Comparison of ENCODE assay signal across 12 mouse cellular contexts in genomic region chr15:12732613-12733012, GRCm38 (mm10).
"Had no signal": no experiment of that assay in that cellular context is flagged by ENCODE, and none has a peak within 500 bp of the region (broad histone marks: within the 10 kb centered on the region; RNA-seq: fewer than 3 reads in every experiment).

No protein-coding gene starts in this region.

- H3K9ac ChIP-seq: limb, embryonic 13.5 days; liver, embryonic 14.5 days; midbrain, embryonic 12.5 days; neural tube, embryonic 13.5 days had no signal

- DNase-seq: left cerebral cortex, postnatal 4 days; lung, adult 18-20 months; retina, postnatal 1 day; right cerebral cortex, postnatal 4 days; spleen, adult 18-20 months; thymus, adult 18-20 months; thymus, postnatal 14 days had no signal

- H3K9me3 ChIP-seq: limb, embryonic 13.5 days; midbrain, embryonic 12.5 days; neural tube, embryonic 13.5 days had no signal

- H3K4me3 ChIP-seq: limb, embryonic 13.5 days; midbrain, embryonic 12.5 days; neural tube, embryonic 13.5 days had no signal

- H3K36me3 ChIP-seq: limb, embryonic 13.5 days; midbrain, embryonic 12.5 days; neural tube, embryonic 13.5 days had no signal

- H3K4me2 ChIP-seq: limb, embryonic 13.5 days; midbrain, embryonic 12.5 days; neural tube, embryonic 13.5 days had no signal

- ATAC-seq: midbrain, embryonic 16.5 days had no signal

- H3K4me1 ChIP-seq: midbrain, embryonic 12.5 days; neural tube, embryonic 13.5 days had no signal

- H3K27ac ChIP-seq: limb, embryonic 13.5 days; liver, embryonic 14.5 days; midbrain, embryonic 12.5 days; neural tube, embryonic 13.5 days had no signal
